18 mouse cellular contexts compared by ENCODE assay signal in the genomic region with DNA sequence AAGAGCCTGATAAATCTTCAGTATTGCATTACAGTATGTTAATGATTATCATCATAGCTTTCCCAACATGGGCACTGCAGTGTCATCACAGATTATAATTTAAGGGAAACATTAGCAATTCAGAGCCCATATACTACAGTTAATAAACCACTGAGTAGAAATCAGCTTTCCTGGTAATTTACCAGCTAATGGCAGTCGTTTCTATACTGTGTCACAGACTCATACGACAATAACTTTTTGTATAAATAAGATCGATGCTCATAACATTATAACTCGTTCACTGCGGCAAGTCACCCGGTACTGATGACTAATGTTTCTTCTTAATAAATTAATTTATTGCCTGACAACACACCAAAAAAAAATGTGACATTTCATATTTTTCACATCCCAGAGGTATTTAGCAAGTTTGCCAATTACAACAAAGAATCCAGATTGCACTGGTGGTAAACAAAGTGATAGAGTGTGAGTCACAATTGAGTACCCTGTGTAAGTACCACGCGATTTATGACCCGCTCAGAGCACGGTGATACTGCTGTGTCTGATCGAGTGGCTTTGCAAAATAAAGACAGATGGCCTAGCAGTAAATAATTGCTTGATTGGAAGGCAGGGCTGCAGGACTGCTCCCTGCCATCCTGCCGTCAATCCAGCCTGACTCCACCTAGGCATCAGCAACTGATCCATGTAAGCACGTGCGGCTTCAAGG. TPM values are rescaled to one million over a fixed set of nuclear protein-coding genes. Genes with fewer than 3 reads are reported as not detected.
DNase-seq lines count a peak whose midpoint lies in the region; ATAC-seq and TF ChIP-seq lines count a peak whose summit lies in the region.
"Had no signal": no experiment of that assay in that cellular context is flagged by ENCODE, and none has a peak within 500 bp of the region (broad histone marks: within the 10 kb centered on the region; RNA-seq: fewer than 3 reads in every experiment).

No protein-coding gene starts in this region.

- no peaks in the 10 kb centered on the region for H3K27me3 ChIP-seq in hindbrain, embryonic 12.5 days
- H3K27me3 ChIP-seq in hindbrain, embryonic 11.5 days (ENCODE audit: control insufficient read depth, insufficient read depth, low read length): no peaks in the 10 kb centered on the region
- no peaks in the 10 kb centered on the region for H3K27me3 ChIP-seq in hindbrain, embryonic 16.5 days (replicated peaks; ENCODE audit: control insufficient read depth, insufficient read depth, low read length)
- H3K27me3 ChIP-seq: CH12.LX; heart, embryonic 15.5 days; limb, embryonic 12.5 days had no signal

- peak; percentile 73 for ATAC-seq in hindbrain, embryonic 12.5 days (ENCODE audit: low FRiP score)
- ATAC-seq in hindbrain, embryonic 11.5 days (ENCODE audit: low FRiP score): no peak
- ATAC-seq in hindbrain, embryonic 16.5 days: peak; percentile 50; the same call in 1 of the 2 replicates
- ATAC-seq: liver, postnatal 0 days had no signal

- TF ChIP-seq CTCF in brain, embryonic 14.5 days (IDR thresholded peaks at IDR 0.05; ENCODE audit: borderline replicate concordance, extremely low read depth, insufficient read depth, insufficient read length): no peak

- no peak overlapping the region for H3K9ac ChIP-seq in hindbrain, embryonic 12.5 days
- no peak overlapping the region for H3K9ac ChIP-seq in hindbrain, embryonic 11.5 days (ENCODE audit: low read depth, low read length)
- H3K9ac ChIP-seq in hindbrain, embryonic 16.5 days (ENCODE audit: low read depth, low read length): no peak overlapping the region
- H3K9ac ChIP-seq: heart, embryonic 15.5 days; limb, embryonic 12.5 days; liver, postnatal 0 days had no signal

- H3K4me2 ChIP-seq in hindbrain, embryonic 12.5 days (replicated peaks): no peak overlapping the region
- no peak overlapping the region for H3K4me2 ChIP-seq in hindbrain, embryonic 11.5 days (replicated peaks; ENCODE audit: low read depth, low read length)
- H3K4me2 ChIP-seq in hindbrain, embryonic 16.5 days (ENCODE audit: low read length): no peak overlapping the region
- H3K4me2 ChIP-seq: heart, embryonic 15.5 days; limb, embryonic 12.5 days had no signal

- H3K4me3 ChIP-seq in hindbrain, embryonic 12.5 days: no peak overlapping the region
- no peak overlapping the region for H3K4me3 ChIP-seq in hindbrain, embryonic 11.5 days (ENCODE audit: low read depth, low read length)
- no peak overlapping the region for H3K4me3 ChIP-seq in hindbrain, embryonic 16.5 days (ENCODE audit: low read length)
- H3K4me3 ChIP-seq: erythroblast, embryonic 14.5 days; heart, embryonic 15.5 days; limb, embryonic 12.5 days; midbrain, embryonic 10.5 days had no signal

- H3K27ac ChIP-seq in hindbrain, embryonic 12.5 days: no peak overlapping the region
- H3K27ac ChIP-seq in hindbrain, embryonic 11.5 days (ENCODE audit: low read depth, low read length): no peak overlapping the region
- H3K27ac ChIP-seq in hindbrain, embryonic 16.5 days (ENCODE audit: low read depth, low read length): no peak overlapping the region
- H3K27ac ChIP-seq: heart, embryonic 15.5 days; limb, embryonic 12.5 days; midbrain, embryonic 10.5 days had no signal

- DNase-seq in hindbrain, embryonic 11.5 days (ENCODE audit: low spot score): no peak
- peak; percentile 65 for DNase-seq in 3T3-L1 (ENCODE audit: low read depth, low spot score)
- DNase-seq in brain, embryonic 14.5 days (ENCODE audit: low read depth): peak; percentile 72
- DNase-seq in gastrocnemius, postnatal 25 days: no peak
- DNase-seq in lung, postnatal 36 days: no peak
- DNase-seq: gastrocnemius, postnatal 36 days; kidney, adult 11 months; liver, postnatal 0 days; right cerebral cortex, postnatal 4 days; thymus, postnatal 36 days had no signal

- 75% methylated on average over 14 of the region's 14 CpGs for WGBS in hindbrain, embryonic 12.5 days
- 78% methylated on average over 14 of the region's 14 CpGs for WGBS in hindbrain, embryonic 11.5 days
- 62% methylated on average over 14 of the region's 14 CpGs for WGBS in hindbrain, embryonic 16.5 days

- no peaks in the 10 kb centered on the region for H3K4me1 ChIP-seq in hindbrain, embryonic 12.5 days
- no peaks in the 10 kb centered on the region for H3K4me1 ChIP-seq in hindbrain, embryonic 11.5 days (replicated peaks; ENCODE audit: control insufficient read depth, insufficient read depth, low read length)
- H3K4me1 ChIP-seq in hindbrain, embryonic 16.5 days (ENCODE audit: control insufficient read depth, insufficient read depth, low read depth, low read length): no peaks in the 10 kb centered on the region
- H3K4me1 ChIP-seq: midbrain, embryonic 10.5 days had no signal

- no peaks in the 10 kb centered on the region for H3K9me3 ChIP-seq in hindbrain, embryonic 12.5 days (replicated peaks)
- no peaks in the 10 kb centered on the region for H3K9me3 ChIP-seq in hindbrain, embryonic 11.5 days (ENCODE audit: control insufficient read depth, low read length)
- H3K9me3 ChIP-seq in hindbrain, embryonic 16.5 days (ENCODE audit: control insufficient read depth, low read length): no peaks in the 10 kb centered on the region
- H3K9me3 ChIP-seq: heart, embryonic 15.5 days; limb, embryonic 12.5 days; midbrain, embryonic 10.5 days had no signal

- no peaks in the 10 kb centered on the region for H3K36me3 ChIP-seq in hindbrain, embryonic 12.5 days
- no peaks in the 10 kb centered on the region for H3K36me3 ChIP-seq in hindbrain, embryonic 11.5 days (ENCODE audit: control insufficient read depth, insufficient read depth, low read length)
- H3K36me3 ChIP-seq in hindbrain, embryonic 16.5 days (ENCODE audit: control insufficient read depth, insufficient read depth, low read length): no peaks in the 10 kb centered on the region
- H3K36me3 ChIP-seq: heart, embryonic 15.5 days; limb, embryonic 12.5 days; midbrain, embryonic 10.5 days had no signal

- TF ChIP-seq POLR2A in brain, embryonic 14.5 days (IDR thresholded peaks at IDR 0.05; ENCODE audit: borderline replicate concordance, extremely low read depth, insufficient read depth, insufficient read length, poor library complexity, severe bottlenecking): no peak

RNA-seq across cellular contexts. Expression of gene Dut, which starts 37.9 kb away (rescaled TPM):
- polyA plus RNA-seq in hindbrain, embryonic 12.5 days (2016; fragmentation: Nextera tagmentation; extraction: Ambion mirVana): 107 and 109 TPM in 2 replicates
- 176 and 187 TPM in 2 replicates for polyA plus RNA-seq in hindbrain, embryonic 11.5 days (2014; fragmentation: Nextera tagmentation; extraction: Ambion mirVana)
- 57.0 and 77.4 TPM in 2 replicates for polyA plus RNA-seq in brain, embryonic 14.5 days (2012; rRNA removed)
- polyA plus RNA-seq in hindbrain, embryonic 16.5 days (2015; fragmentation: Nextera tagmentation; extraction: Ambion mirVana): 72.8 and 75.4 TPM in 2 replicates
- total RNA-seq in gastrocnemius, postnatal 25 days (2021): 1 to 10 TPM; 6.4 to 7.4 TPM

RNA-seq across cellular contexts. Expression of gene Slc12a1, which starts 56.7 kb away (rescaled TPM):
- polyA plus RNA-seq in hindbrain, embryonic 12.5 days (2016; fragmentation: Nextera tagmentation; extraction: Ambion mirVana): 0.05 and 0.19 TPM in 2 replicates
- not detected in 2 replicates for polyA plus RNA-seq in hindbrain, embryonic 11.5 days (2014; fragmentation: Nextera tagmentation; extraction: Ambion mirVana)
- 0.04 and 0.11 TPM in 2 replicates for polyA plus RNA-seq in brain, embryonic 14.5 days (2012; rRNA removed)
- polyA plus RNA-seq in hindbrain, embryonic 16.5 days (2015; fragmentation: Nextera tagmentation; extraction: Ambion mirVana): 0.04 TPM in 2 replicates
- total RNA-seq in gastrocnemius, postnatal 25 days (2021): not detected
- total RNA-seq: gastrocnemius, postnatal 36 days had no signal
- polyA plus RNA-seq: erythroblast, embryonic 14.5 days; heart, embryonic 15.5 days; limb, embryonic 12.5 days; liver, postnatal 0 days; midbrain, embryonic 10.5 days; stomach, embryonic 16.5 days had no signal

Comparison
In these comparisons a context has a peak if more than half of its experiments do, and no peak if none do; other contexts are left out.
1. DNase-seq: peak in 3T3-L1 (single experiment) and brain, embryonic 14.5 days (single experiment); none in hindbrain, embryonic 11.5 days (single experiment), gastrocnemius, postnatal 25 days (single experiment) and lung, postnatal 36 days (single experiment).